Comparison of ENCODE assay signal across 13 mouse cellular contexts in genomic region chr14:80257086-80257485, GRCm38 (mm10).
DNase-seq lines count a peak whose midpoint lies in the region; ATAC-seq and TF ChIP-seq lines count a peak whose summit lies in the region.
"Had no signal": no experiment of that assay in that cellular context is flagged by ENCODE, and none has a peak within 500 bp of the region (broad histone marks: within the 10 kb centered on the region; RNA-seq: fewer than 3 reads in every experiment).

No protein-coding gene starts in this region.

- no peak for ATAC-seq in forebrain, embryonic 11.5 days (replicated peaks; ENCODE audit: low FRiP score)
- ATAC-seq in forebrain, embryonic 13.5 days, result no peak
- no peak for ATAC-seq in limb, embryonic 14.5 days (ENCODE audit: low FRiP score, low read depth)
- no peak for ATAC-seq in forebrain, postnatal 0 days
- no peak for ATAC-seq in forebrain, embryonic 15.5 days (replicated peaks)
- ATAC-seq: hindbrain, postnatal 0 days; liver, embryonic 12.5 days had no signal

- H3K9ac ChIP-seq in forebrain, embryonic 11.5 days (ENCODE audit: low read length), result no peak overlapping the region
- H3K9ac ChIP-seq in forebrain, embryonic 13.5 days, result no peak overlapping the region
- no peak overlapping the region for H3K9ac ChIP-seq in limb, embryonic 14.5 days (ENCODE audit: low read depth, low read length, severe bottlenecking)
- no peak overlapping the region for H3K9ac ChIP-seq in forebrain, postnatal 0 days
- no peak overlapping the region for H3K9ac ChIP-seq in forebrain, embryonic 15.5 days (replicated peaks)
- H3K9ac ChIP-seq: liver, embryonic 12.5 days had no signal

- H3K27ac ChIP-seq in forebrain, embryonic 11.5 days (ENCODE audit: low read depth, low read length), result no peak overlapping the region
- H3K27ac ChIP-seq in forebrain, embryonic 13.5 days, result no peak overlapping the region
- H3K27ac ChIP-seq in limb, embryonic 14.5 days (replicated peaks; ENCODE audit: low read depth, low read length), result no peak overlapping the region
- H3K27ac ChIP-seq in forebrain, postnatal 0 days (ENCODE audit: low read depth, low read length), result no peak overlapping the region
- H3K27ac ChIP-seq in forebrain, embryonic 15.5 days (replicated peaks), result no peak overlapping the region
- H3K27ac ChIP-seq: hindbrain, postnatal 0 days; liver, embryonic 12.5 days had no signal

- peak; percentile 63 for DNase-seq in forebrain, embryonic 11.5 days (ENCODE audit: low spot score)
- DNase-seq in ovary, postnatal 14 days (ENCODE audit: low spot score), result peak; percentile 4
- no peak for DNase-seq in ovary, adult 18-20 months (ENCODE audit: low spot score)
- DNase-seq in embryo, embryonic 11.5 days (ENCODE audit: low read depth, low spot score), result peak; percentile 36
- DNase-seq in limb, embryonic 14.5 days (ENCODE audit: low spot score), result peak; percentile 71
- no peak for DNase-seq in forebrain, postnatal 0 days
- DNase-seq: cerebellum, adult 8-10 months; right cerebral cortex, postnatal 4 days had no signal

- TF ChIP-seq CTCF in forebrain, postnatal 0 days (IDR thresholded peaks at IDR 0.05; ENCODE audit: low read depth), result no peak

- no peaks in the 10 kb centered on the region for H3K27me3 ChIP-seq in forebrain, embryonic 11.5 days (ENCODE audit: control insufficient read depth, insufficient read depth, low read length)
- no peaks in the 10 kb centered on the region for H3K27me3 ChIP-seq in forebrain, embryonic 13.5 days
- no peaks in the 10 kb centered on the region for H3K27me3 ChIP-seq in limb, embryonic 14.5 days (ENCODE audit: control insufficient read depth, insufficient read depth, low read length)
- H3K27me3 ChIP-seq in forebrain, postnatal 0 days (ENCODE audit: insufficient read depth, low read length), result no peaks in the 10 kb centered on the region
- no peaks in the 10 kb centered on the region for H3K27me3 ChIP-seq in forebrain, embryonic 15.5 days
- H3K27me3 ChIP-seq: CH12.LX; liver, embryonic 12.5 days had no signal

- no peaks in the 10 kb centered on the region for H3K36me3 ChIP-seq in forebrain, embryonic 11.5 days (ENCODE audit: control insufficient read depth, insufficient read depth, low read length)
- no peaks in the 10 kb centered on the region for H3K36me3 ChIP-seq in forebrain, embryonic 13.5 days (ENCODE audit: poor library complexity, severe bottlenecking)
- no peaks in the 10 kb centered on the region for H3K36me3 ChIP-seq in limb, embryonic 14.5 days (ENCODE audit: control insufficient read depth, insufficient read depth, low read length)
- H3K36me3 ChIP-seq in forebrain, postnatal 0 days (ENCODE audit: insufficient read depth), result no peaks in the 10 kb centered on the region
- H3K36me3 ChIP-seq in forebrain, embryonic 15.5 days, result no peaks in the 10 kb centered on the region
- H3K36me3 ChIP-seq: liver, embryonic 12.5 days had no signal

- H3K4me3 ChIP-seq in forebrain, embryonic 11.5 days (ENCODE audit: low read depth, low read length), result no peak overlapping the region
- H3K4me3 ChIP-seq in forebrain, embryonic 13.5 days, result no peak overlapping the region
- no peak overlapping the region for H3K4me3 ChIP-seq in limb, embryonic 14.5 days (replicated peaks; ENCODE audit: low read length)
- H3K4me3 ChIP-seq in forebrain, postnatal 0 days (ENCODE audit: low read depth, low read length), result no peak overlapping the region
- H3K4me3 ChIP-seq in forebrain, embryonic 15.5 days, result no peak overlapping the region
- H3K4me3 ChIP-seq: liver, embryonic 12.5 days had no signal

- H3K4me1 ChIP-seq in forebrain, embryonic 11.5 days (replicated peaks; ENCODE audit: control insufficient read depth, insufficient read depth, low read length), result no peaks in the 10 kb centered on the region
- H3K4me1 ChIP-seq in forebrain, embryonic 13.5 days, result peaks cover 12% of the 10 kb centered on the region
- no peaks in the 10 kb centered on the region for H3K4me1 ChIP-seq in limb, embryonic 14.5 days (ENCODE audit: control insufficient read depth, insufficient read depth, low read length)
- H3K4me1 ChIP-seq in forebrain, postnatal 0 days (ENCODE audit: insufficient read depth), result no peaks in the 10 kb centered on the region
- 0 out of 2 replicates have a peak, but pooled peaks cover 5% of the 10 kb centered on the region for H3K4me1 ChIP-seq in forebrain, embryonic 15.5 days
- H3K4me1 ChIP-seq: liver, embryonic 12.5 days had no signal

- no peaks in the 10 kb centered on the region for H3K9me3 ChIP-seq in forebrain, embryonic 11.5 days (ENCODE audit: control insufficient read depth, low read length)
- H3K9me3 ChIP-seq in forebrain, embryonic 13.5 days (replicated peaks), result no peaks in the 10 kb centered on the region
- H3K9me3 ChIP-seq in limb, embryonic 14.5 days (ENCODE audit: control insufficient read depth, low read length), result no peaks in the 10 kb centered on the region
- H3K9me3 ChIP-seq in forebrain, postnatal 0 days (ENCODE audit: low read length), result no peaks in the 10 kb centered on the region
- no peaks in the 10 kb centered on the region for H3K9me3 ChIP-seq in forebrain, embryonic 15.5 days

- H3K4me2 ChIP-seq in forebrain, embryonic 11.5 days (ENCODE audit: low read depth, low read length, severe bottlenecking), result no peak overlapping the region
- H3K4me2 ChIP-seq in forebrain, embryonic 13.5 days, result no peak overlapping the region
- H3K4me2 ChIP-seq in limb, embryonic 14.5 days (replicated peaks; ENCODE audit: low read depth, low read length, severe bottlenecking), result no peak overlapping the region
- H3K4me2 ChIP-seq in forebrain, postnatal 0 days (ENCODE audit: low read depth), result no peak overlapping the region
- no peak overlapping the region for H3K4me2 ChIP-seq in forebrain, embryonic 15.5 days (replicated peaks)
- H3K4me2 ChIP-seq: liver, embryonic 12.5 days had no signal

- WGBS in forebrain, embryonic 11.5 days, result 57% methylated on average over 3 of the region's 3 CpGs
- 45% methylated on average over 3 of the region's 3 CpGs for WGBS in forebrain, embryonic 13.5 days
- 38% methylated on average over 3 of the region's 3 CpGs for WGBS in limb, embryonic 14.5 days
- whole genome bisulfite sequencing in forebrain, postnatal 0 days, result 42% methylated on average over 3 of the region's 3 CpGs
- WGBS in forebrain, embryonic 15.5 days, result 58% methylated on average over 3 of the region's 3 CpGs

- no peak for TF ChIP-seq POLR2A in limb, embryonic 14.5 days (IDR thresholded peaks at IDR 0.05; ENCODE audit: borderline replicate concordance, extremely low read depth, insufficient read depth, insufficient read length)

Comparison
In these comparisons a context has a peak if more than half of its experiments do, and no peak if none do; other contexts are left out.
1. DNase-seq: peak in forebrain, embryonic 11.5 days (single experiment), ovary, postnatal 14 days (single experiment), embryo, embryonic 11.5 days (single experiment) and limb, embryonic 14.5 days (single experiment); none in ovary, adult 18-20 months (single experiment) and forebrain, postnatal 0 days (single experiment).